Mouse (Mus musculus): Measurements from ENCODE around the gene Pacrg. TPM values are rescaled to one million over a fixed set of nuclear protein-coding genes. Genes with fewer than 3 reads are reported as not detected.

The Pacrg gene
- total and polyA plus RNA-seq, 3 experiments, result not detected

- dilution Hi-C loops (cut with MboI; ENCODE audit: extremely low pct_ligation_motif_present, extremely low pct_unique_long_range_greater_than_20kb, low sequenced_read_pairs) (no loop called here), in situ Hi-C loops (cut with MboI; ENCODE audit: low pct_ligation_motif_present, low pct_unique_long_range_greater_than_20kb, low sequenced_read_pairs) (no loop called here)
- Histone ChIP-seq H3K4me1 (ENCODE audit: control insufficient read depth in 1 of 2, insufficient read depth in 2 of 2) (no peaks in the 10 kb centered on the region), H3K36me3 (replicated peaks in 1 of 2; ENCODE audit: control insufficient read depth in 1 of 2, insufficient read depth in 1 of 2, low read length in 1 of 2) (no peaks in the 10 kb centered on the region), H3K9me3 (replicated peaks; ENCODE audit: low read length) (no peaks in the 10 kb centered on the region), H3K27ac (ENCODE audit: insufficient read depth, low read depth) (no peak overlapping the region), H3K9ac (ENCODE audit: insufficient read depth, low read depth) (no peak overlapping the region), H3K79me2 (replicated peaks; ENCODE audit: control insufficient read depth, extremely low read depth, insufficient read depth, poor library complexity, severe bottlenecking) (no peaks in the 10 kb centered on the region), H3K27me3 (replicated peaks) (no peaks in the 10 kb centered on the region), H3K4me2 (ENCODE audit: insufficient read depth, low read depth, poor library complexity, severe bottlenecking) (no peak overlapping the region), H3K4me3 (replicated peaks in 1 of 3; ENCODE audit: low read depth in 2 of 3, low read length in 2 of 3, poor library complexity in 1 of 3) (no peak overlapping the region)
- no peak for DNase-seq (ENCODE audit: extremely low read depth)
- TF ChIP-seq HCFC1 (IDR thresholded peaks at IDR 0.05; ENCODE audit: low read depth, low read length) (no peak), USF2 (conservative IDR thresholded peaks at IDR 0.05; ENCODE audit: low read depth, low read length) (no peak), MXI1 (IDR thresholded peaks at IDR 0.05; ENCODE audit: low read depth, low read length) (no peak), SMC3 (IDR thresholded peaks at IDR 0.05; ENCODE audit: low read depth, low read length) (no peak)
Measured at GRCm38 (mm10) chr17:10619881-10620280, 220.2 kb downstream of the Pacrg start.

DNA sequence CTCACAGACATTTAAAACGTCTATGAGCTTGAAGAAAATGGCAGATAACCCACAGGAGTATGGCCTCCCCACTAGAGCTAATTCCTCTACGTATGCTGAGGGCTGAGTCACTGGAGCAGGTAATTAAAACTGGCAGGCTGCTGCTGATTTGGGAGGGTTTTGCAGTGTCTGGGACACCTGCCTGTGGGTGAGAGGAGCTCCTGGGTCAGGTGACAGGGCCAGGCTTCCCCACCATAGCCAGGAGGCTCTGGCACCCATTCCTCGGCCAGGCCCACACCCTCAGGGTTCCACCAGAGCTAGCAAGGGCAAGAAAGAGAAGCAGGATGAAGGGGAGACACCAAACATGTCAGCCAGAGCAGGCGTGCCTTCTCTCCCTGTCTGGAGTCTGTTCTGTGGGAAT lies 222.5 kb downstream of the Pacrg start:
- H3K27me3 ChIP-seq (replicated peaks), result no peaks in the 10 kb centered on the region
- TF ChIP-seq USF1 (IDR thresholded peaks at IDR 0.05; ENCODE audit: low read depth, low read length) (no peak), MYC (IDR thresholded peaks at IDR 0.05; ENCODE audit: low read depth, low read length) (no peak), KAT2A (IDR thresholded peaks at IDR 0.05; ENCODE audit: insufficient replicate concordance, low read length) (no peak), MEF2A (IDR thresholded peaks at IDR 0.05; ENCODE audit: borderline replicate concordance, low read depth, low read length) (no peak), USF2 (conservative IDR thresholded peaks at IDR 0.05; ENCODE audit: low read depth, low read length) (no peak), BHLHE40 (IDR thresholded peaks at IDR 0.05; ENCODE audit: low read depth, low read length) (no peak), MXI1 (IDR thresholded peaks at IDR 0.05; ENCODE audit: low read depth, low read length) (no peak), ETS1 (conservative IDR thresholded peaks at IDR 0.05; ENCODE audit: low read depth, low read length) (no peak), ZKSCAN1 (IDR thresholded peaks at IDR 0.05; ENCODE audit: borderline replicate concordance, low read depth, low read length) (no peak), ZC3H11A (IDR thresholded peaks at IDR 0.05; ENCODE audit: low read depth, low read length) (no peak), MAFK (IDR thresholded peaks at IDR 0.05; ENCODE audit: insufficient replicate concordance, low read length) (no peak), GABPA (IDR thresholded peaks at IDR 0.05; ENCODE audit: insufficient replicate concordance, low read depth, low read length) (no peak), MAZ (IDR thresholded peaks at IDR 0.05; ENCODE audit: low read depth, low read length) (no peak), SMC3 (IDR thresholded peaks at IDR 0.05; ENCODE audit: low read depth, low read length) (no peak), ELF1 (IDR thresholded peaks at IDR 0.05; ENCODE audit: low read depth, low read length) (no peak), JUN (IDR thresholded peaks at IDR 0.05; ENCODE audit: insufficient read depth, low read depth, low read length) (no peak)
- DNase-seq (ENCODE audit: extremely low read depth), result no peak
- in situ Hi-C loops (cut with MboI; ENCODE audit: low pct_ligation_motif_present, low pct_unique_long_range_greater_than_20kb, low sequenced_read_pairs) (no loop called here), dilution Hi-C loops (cut with MboI; ENCODE audit: extremely low pct_ligation_motif_present, extremely low pct_unique_long_range_greater_than_20kb, low sequenced_read_pairs) (no loop called here)
- H3K27ac ChIP-seq (ENCODE audit: insufficient read depth, low read depth), result no peak overlapping the region
- H3K4me2 ChIP-seq (ENCODE audit: insufficient read depth, low read depth, poor library complexity, severe bottlenecking), result no peak overlapping the region
- no peaks in the 10 kb centered on the region for H3K4me1 ChIP-seq (ENCODE audit: control insufficient read depth in 1 of 2, insufficient read depth in 2 of 2)
- no peak overlapping the region for H3K4me3 ChIP-seq (replicated peaks in 1 of 3; ENCODE audit: low read depth in 2 of 3, low read length in 2 of 3, poor library complexity in 1 of 3)
- H3K36me3 ChIP-seq (replicated peaks in 1 of 2; ENCODE audit: control insufficient read depth in 1 of 2, insufficient read depth in 1 of 2, low read length in 1 of 2), result no peaks in the 10 kb centered on the region
- no peak overlapping the region for H3K9ac ChIP-seq (ENCODE audit: insufficient read depth, low read depth)
- no peaks in the 10 kb centered on the region for H3K9me3 ChIP-seq (replicated peaks; ENCODE audit: low read length)
- H3K79me2 ChIP-seq (replicated peaks; ENCODE audit: control insufficient read depth, extremely low read depth, insufficient read depth, poor library complexity, severe bottlenecking), result no peaks in the 10 kb centered on the region
